Mouse (Mus musculus): ENCODE measurements around the gene Fancf. TPM values are rescaled to one million over a fixed set of nuclear protein-coding genes. Genes with fewer than 3 reads are reported as not detected.

Gene Fancf
- 1 to 10 TPM; 2.8 to 4.1 TPM for total RNA-seq (2021)
- long read RNA-seq, experiment 1, transcript Fancf-201 (1 exons, 1,691 nt), result major isoform, 12 of 12 reads
- long read RNA-seq, experiment 1, partial matches to known transcripts, result 0 of 12 reads
- long read RNA-seq, experiment 1, other reads (novel, unspliced or antisense), result 0 of 12 reads
- long read RNA-seq, experiment 2, transcript Fancf-201 (1 exons, 1,691 nt), result major isoform, 7 of 7 reads
- long read RNA-seq, experiment 2, partial matches to known transcripts, result 0 of 7 reads
- long read RNA-seq, experiment 2, other reads (novel, unspliced or antisense), result 0 of 7 reads

DNA sequence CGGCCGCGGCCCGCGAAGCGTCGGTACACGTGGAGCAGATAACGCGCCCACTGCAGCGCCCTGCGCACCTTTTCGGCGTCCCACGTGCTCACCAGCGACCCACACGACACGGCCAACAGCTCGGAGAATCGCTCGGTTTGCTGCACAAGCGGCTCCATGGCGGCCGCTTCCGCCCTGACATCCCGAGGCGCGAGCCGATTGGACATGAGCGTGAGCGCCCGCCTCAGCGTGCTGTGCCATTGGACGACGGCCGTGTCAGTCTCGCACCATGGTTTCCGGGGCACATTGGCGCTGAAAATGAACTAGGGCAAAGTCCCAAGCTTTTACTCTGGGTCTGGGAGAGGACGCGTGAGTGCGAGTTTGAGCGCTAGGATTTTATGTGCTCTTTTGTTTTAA is at the start of gene Fancf:
Gene Fancf, minus strand, starts transcription at position 171 of the 396 bp plus-strand sequence.
- DNase-seq, result peak; percentile 97

DNA sequence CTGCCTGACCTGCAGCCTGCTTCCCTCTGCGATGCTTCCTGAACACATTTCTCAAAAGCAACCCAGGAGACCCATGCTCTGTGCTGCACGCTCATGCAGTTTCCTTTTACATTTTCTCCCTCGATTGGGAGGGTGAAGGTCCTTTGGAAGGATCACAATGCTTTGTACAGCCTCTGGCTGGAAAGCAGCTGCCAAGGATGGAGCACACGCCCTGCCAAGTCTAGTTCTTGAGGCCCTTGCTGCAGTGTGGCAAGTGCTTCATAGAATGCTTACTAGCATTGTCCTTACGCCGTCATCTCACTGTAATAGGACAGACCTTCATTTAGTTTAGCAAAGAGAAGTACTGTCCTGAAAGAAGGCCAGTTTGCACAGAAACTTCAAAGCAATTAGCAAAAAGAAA is 37.0 kb upstream of the Fancf start:
- DNase-seq, result no peak

DNA sequence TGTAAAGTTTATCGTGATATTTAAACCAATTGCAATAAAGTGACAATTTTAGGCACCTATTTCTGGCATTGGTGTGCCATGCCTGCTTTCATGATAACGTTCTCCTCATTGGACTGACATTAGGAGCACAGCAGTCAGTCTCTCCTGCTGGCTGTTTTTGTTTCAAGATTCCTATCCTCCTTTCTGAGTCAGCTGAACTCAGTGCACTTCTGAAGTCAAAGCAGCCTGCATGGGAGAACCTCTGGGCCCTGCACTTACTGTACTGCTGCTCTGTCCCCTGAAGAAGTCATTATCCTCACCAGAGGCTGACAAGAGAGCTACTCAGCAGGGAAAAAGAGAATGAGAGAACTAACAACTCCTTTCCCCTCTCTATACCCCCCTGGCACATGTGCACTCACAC is 32.9 kb upstream of the Fancf start:
- DNase-seq, result no peak

DNA sequence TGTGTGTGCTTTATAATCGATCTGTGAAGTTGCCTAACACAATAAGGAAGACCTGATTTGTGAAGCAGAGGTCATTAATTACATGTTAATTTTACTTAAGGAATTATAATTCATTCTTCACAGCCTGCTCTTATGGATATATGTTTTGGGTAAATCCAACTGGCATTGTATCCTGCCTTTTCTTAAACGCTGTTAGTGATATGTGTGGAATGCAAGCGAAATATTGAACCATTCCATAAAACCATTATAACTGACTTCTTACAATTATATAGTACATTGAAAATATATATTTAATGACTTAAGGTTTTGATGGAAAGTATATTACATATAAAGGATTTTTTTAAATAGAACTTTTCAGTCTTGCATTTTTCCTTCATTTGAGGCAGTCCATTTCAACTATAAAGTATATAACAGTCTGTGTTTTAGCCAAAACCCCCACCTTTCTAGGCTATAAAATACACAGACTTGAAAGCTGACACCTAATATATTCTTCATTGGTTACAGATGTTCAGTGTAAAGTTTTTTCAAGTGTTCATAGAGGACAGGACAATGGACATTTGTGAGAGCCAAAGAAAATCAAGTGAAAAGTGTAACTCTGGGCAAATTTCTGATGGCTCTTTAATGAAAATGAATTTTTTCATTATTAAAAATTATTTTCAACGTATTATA is 32.2 kb upstream of the Fancf start:
- no peak for DNase-seq

DNA sequence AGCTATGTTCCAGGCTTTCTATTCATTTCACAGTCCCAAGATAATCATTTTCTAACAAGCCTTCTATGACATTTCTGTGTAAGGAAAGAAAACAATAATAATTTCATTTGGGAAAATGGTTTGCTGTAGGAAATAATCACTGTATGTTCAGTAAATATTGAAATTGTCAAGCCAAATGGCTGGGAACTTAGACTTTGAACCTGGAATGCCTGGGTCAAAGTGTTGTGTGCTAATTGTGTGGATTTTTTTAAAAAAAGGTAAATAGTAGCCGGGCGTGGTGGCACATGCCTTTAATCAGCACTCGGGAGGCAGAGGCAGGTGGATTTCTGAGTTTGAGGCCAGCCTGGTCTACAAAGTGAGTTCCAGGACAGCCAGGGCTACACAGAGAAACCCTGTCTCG is 30.9 kb upstream of the Fancf start:
- DNase-seq, result no peak

DNA sequence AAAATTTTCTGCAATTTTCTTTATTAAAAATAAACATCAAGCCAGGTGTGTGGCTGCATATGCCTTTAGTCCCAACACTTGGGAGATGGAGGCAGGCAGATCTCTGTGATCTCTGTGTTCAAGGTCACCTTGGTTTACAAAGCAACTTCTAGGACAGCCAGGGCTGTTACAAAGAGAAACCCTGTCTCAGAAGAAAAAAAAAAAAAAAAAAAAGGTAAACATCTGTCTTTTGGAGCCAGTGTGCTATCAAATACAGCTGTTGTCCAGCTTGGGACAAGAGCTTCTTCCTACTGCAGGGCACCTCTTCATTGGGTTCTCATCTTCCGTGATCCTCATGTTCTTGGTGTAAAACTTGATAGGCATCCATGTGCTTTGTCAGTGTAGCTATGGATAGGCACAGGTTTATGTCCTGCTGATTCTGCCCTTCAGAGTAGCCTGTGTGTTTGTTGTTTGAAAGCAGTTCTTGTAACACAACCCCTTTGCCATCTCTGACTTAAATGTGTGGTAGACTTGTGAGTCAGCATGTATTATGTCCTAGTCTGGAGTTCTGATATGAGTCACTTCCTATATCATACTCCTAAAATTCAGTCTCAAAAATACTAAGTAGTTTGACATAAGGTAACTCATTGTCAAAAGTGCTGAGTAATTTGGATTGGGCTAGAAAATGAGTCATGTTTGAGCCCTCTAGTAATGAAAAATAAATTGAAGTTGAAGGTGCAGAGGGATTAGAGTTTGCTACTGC is 30.3 kb upstream of the Fancf start:
- DNase-seq, result no peak

DNA sequence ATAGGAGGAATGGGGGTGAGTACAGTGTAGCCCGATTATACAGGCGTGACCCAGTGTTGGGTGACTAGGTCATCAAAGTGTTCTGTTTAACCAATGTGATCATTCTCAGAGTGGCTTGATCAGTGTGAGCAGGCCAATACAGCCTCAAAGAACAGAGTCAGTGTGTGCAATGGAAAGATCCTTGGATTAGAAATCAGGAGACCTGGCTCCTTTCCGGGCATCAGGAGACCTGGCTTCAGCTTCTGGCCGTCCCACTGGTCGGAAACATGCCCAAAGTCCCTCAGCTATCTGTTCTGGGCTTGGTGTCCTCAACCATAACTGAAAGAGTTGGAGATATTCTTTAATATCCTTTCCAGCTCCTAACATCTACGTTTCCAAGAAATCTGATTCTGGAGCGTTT is 27.5 kb upstream of the Fancf start:
- DNase-seq, result no peak

DNA sequence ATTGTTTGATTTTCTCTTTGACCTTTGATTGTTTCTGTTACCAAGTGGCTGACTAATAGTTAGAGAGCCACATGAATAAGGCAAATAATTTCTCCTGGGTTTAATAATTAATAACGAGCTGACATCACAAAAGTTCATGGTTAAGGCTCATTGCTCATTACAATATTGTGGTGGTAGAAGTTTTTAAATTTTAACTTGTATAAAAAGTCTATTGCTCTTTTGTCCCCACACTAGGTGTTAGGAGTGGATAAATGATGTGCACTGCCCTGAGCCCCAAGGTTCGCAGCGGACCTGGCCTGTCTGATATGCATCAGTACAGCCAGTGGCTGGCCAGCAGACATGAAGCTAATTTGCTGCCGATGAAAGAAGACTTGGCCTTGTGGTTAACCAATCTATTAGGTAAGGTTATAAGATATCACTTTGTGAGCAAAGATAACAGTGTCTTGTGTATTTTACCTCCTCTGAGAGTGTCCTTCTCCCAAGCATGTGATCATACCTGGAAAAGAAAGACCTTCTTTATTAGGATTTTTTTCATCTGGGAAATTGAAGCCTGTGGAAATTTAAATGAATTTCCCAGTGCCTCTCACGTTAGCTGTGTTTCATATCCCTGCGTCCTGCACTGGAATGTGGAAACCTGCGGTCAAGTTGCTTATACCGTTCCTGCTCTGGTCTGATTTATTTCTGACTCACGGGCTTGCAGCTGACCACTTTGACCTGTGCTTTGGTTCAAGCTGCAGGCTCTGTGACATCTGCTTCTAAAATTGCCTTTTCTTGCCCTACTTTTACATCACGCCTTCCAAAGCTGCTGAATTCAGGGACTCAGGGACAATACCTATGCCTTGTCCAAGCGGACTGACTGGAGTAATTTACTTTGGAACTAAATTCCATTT is 25.9 kb upstream of the Fancf start:
- no peak for DNase-seq

DNA sequence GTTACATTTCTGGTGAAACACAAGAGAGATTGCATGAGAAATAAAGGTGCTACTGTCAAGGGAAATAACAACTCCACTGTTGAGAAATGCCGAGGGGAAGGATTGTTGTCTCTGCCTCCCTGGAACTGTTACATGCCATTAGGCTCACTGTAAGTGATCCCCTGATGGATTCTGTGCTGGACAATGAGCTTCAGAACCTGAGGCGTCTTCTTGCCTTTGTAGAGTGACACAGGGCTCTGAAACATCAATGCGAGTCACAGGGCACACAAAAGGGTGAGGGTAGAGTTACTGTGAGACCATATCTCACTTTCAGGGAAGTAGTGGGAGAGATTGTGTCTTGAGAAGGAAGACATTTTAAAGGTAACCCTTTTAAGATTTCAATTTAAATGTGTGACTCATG is 23.3 kb upstream of the Fancf start:
- DNase-seq, result no peak

DNA sequence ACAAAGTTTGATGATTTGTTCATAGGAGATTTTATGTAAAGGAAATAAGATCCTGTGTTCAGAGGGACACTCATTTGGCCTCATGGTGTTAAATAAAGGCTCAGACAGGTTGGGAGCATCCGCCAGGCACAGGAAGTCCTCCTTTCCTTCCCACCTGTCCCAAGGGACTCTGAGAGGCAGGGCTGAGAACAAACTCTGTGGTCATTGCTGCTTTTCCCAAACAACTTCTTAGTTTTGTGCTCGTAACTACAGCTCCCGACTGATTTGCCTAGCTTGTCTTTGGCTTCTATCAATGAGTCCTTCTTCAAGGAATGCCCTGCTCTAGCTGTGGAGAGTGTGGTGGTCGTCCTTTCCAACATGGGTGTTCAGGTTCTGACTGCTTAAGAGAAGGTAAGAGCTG is 18.1 kb upstream of the Fancf start:
- DNase-seq, result no peak

DNA sequence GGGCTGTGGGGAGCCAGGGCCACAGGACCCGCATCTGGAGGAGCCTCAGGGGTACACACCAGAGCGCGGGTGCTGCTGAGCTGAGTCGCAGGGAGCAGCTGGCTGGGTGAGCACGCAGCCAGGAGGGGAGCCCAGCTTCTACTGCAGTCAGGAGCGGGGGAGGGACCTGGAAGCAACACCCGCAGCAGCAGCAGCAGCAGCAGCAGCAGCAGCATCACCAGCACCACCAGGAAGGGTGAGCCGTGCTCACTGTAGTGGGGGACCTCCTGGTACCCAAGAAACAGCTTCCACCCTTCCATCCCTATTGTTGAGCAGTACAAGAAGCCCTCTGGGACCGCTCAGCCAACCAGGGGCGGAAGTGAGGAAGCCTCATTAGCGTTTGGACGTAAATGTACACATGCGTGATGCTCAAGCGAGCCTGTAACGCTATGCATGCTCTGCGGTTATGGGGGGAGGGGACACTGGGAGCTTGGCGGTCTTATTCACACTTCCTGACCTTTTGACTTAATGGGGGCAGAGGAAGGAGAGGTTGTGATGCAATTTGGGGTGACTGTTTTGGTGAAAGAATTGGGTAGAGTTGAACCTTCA is 17.2 kb upstream of the Fancf start:
- DNase-seq, result peak; percentile 36

DNA sequence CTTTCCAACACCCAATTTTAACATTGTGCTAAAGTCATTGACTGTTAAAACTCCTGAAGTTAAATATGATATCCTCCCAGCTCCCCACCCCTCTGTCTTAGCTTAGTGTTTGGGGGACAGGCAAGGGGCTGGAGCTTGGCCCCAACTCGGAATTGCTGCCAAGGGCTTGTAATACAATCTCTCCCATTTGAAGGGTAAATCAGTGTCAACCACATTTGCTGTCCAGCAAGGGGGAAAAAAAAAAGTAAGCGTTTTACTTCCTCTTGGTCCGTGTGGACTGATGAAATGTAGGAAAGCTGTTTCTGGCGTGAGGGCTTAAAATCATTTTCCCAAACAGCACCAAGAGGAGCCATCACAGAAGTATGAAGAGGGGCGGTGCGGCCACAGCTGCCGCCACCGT is 16.7 kb upstream of the Fancf start:
- DNase-seq, result peak; percentile 8

DNA sequence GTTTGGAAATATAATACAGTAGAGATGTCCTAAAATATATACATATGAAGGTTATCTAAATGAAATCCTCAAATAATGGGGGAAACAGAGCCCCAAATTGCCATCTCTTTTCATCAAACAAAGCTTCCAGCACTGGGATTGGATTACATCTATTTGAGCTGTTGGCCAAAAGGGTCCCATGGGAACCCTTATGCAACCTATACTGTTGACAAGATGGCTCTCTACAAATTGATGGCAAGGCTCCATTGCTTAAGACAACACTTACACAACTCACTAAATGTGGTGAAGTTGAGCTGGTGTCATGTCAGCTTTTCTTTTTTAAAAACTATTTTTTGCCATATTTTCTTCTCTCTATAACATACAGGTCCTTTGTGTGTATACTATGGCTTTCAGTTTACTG is 14.2 kb upstream of the Fancf start:
- no peak for DNase-seq

DNA sequence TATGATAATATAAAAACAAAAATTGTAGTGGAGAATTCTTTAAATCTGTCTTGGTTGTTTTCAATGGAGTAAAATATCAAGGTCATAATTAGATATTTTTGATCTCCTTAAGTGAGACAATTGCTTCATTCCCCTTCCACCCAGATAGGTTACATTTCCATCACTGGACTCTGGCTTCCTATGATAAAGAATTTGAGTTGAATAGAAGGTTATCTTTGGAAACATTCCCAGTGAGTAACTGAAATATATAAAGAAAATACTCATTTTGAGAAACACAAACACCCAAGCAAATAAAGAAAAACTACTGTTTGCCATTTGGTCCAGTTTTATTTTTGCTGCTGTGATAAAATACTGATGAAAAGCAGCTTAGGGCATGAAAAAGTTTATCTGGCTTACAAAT is 10.5 kb upstream of the Fancf start:
- no peak for DNase-seq

DNA sequence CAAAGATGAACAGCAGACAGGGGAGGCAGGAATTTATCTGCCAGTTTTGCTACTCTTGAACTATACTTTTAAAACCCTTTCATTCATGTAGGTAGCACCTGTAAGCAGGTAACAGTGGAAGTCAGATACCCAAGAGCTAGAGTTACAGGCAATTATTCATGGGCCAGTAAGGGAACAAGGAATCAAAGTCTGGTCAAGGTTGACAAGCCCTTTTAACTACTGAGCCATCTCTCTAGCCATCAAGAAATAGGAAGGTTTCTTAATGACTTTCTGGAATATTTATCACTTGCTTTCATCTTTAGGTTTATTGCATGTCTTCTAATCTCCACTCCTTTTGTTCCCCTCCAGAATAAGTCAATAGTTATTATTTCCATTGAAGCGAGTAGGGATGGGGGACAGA is 10.0 kb upstream of the Fancf start:
- no peak for DNase-seq

DNA sequence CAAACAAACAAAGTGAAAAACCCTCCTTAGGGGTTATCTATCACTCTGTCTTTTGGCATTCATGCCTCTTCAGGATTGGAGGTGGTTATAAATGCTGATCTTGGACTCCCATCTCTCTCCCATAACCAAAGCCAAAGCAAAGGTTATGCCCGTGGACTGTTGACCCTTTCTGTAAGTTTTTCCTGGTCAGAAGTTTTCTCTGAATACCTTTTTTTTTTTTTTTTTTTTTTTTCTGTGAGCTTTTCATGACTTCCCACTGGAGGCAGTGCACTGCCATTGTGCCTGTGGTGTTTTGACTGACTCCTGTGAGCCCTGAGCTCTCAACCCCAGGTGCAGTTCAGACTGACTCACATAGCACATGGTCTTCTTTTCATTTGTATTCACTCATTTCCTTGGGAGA is 5.9 kb upstream of the Fancf start:
- no peak for DNase-seq

DNA sequence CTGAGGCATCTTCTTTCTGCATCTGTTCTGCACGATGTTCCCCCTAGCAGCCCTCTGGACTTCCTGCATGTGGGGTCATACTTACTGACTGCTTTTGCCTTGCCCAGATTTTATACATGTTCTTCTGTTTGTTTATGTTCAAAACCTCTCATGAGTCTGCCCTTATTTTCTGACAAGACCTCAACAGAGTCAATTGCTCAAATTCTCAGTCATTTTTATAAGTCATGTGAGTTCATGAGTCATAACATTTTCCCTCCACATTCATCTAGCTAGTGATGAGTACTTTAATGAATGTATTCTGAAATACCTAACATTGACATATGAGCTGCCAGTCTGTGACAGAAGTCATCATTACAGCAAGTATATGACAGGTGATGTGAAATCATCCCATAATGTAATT is 3.3 kb upstream of the Fancf start:
- no peak for DNase-seq

DNA sequence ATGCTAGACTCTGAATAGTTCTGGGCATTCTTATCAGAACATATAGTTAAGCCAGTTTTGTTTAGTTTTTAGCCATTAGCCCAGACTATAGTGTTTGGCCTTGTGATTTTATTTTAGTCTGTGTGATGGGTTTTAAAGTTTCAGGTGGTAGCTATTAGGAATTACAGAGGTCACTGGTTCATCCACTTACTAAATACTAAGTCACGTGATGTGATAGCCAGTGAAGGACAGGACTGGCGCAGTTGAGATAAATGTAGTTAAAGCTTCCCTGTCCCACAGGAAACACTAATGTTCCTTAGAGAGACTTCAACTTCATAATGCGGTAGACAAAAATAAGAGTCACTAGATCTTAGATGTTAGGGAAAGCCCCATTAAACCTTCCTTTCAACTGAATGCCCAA is 775 bp upstream of the Fancf start:
- no peak for DNase-seq

DNA sequence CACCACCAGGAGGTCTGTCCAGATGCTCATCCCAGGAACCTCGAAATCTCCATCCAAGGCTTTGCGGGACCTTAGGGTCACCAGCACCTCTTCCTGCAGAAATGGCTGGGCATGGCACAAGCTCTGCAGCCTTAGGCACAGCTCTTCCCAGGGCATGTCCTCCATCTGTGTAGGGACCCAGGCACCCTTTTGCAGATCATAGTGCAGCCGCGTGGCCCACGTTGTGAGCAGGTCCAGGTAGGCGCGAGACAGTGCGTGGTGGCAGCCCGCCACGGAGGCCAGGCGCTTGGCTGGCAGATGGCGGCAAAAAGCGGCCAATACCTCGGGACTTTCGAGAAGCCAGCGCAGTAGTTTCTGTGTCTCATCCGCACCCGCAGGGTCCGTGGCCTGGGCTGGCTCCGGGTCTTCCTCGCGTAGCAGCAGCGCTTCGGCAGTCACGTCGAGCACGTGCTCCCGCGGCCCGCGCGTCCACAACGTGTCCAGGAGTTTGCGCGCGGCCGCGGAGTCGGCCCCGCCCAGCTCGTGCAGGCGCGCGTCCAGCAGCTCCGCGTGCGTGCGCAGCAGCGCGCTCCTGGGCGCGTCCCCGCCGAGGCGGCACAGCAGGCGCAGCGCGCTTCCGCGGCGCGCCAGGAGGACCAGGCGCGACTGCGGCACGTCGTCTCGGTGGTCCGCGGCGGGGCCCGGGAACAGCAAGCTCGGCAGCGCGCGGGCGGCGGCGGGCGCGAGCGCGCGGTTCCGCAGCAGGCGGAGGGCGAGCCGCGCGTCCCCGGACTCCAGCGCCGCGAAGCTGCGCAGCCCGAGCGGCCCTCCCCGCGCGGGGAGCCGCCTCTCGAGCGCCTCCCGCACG is 594 bp downstream of the Fancf start, which contains the start of gene Gas2:
Gene Gas2, plus strand, starts transcription at position 766 of the 847 bp plus-strand sequence.
- DNase-seq, result peak; percentile 92

DNA sequence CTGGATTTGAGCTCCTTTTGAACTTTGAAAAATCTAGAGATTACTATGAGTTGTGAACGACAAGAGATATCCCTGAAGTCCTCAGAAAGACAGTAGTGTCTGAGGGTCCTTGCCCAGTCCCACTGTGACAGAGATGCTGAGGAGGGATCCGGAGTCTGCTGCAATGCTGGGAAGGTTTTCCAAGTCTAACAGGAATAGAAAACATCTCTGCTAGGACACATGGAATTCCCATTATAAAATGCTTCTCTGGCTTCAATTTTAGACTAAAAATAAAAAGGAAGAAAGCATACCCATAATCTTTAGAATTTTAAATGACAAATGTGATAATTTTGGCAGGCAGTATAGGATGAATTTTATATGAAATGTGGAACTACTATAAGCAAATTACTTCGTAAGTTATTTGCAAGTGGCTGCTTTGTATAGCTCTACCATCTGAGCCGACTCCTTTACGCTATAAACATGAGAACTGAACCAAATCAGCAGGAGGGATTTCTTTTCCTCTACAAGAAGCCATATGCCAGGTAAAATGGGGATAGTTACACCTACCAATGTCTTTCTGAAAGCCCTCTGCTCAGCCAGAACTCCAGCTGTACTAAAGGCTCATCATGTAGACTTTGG is 10.1 kb downstream of the Fancf start:
- DNase-seq, result no peak

DNA sequence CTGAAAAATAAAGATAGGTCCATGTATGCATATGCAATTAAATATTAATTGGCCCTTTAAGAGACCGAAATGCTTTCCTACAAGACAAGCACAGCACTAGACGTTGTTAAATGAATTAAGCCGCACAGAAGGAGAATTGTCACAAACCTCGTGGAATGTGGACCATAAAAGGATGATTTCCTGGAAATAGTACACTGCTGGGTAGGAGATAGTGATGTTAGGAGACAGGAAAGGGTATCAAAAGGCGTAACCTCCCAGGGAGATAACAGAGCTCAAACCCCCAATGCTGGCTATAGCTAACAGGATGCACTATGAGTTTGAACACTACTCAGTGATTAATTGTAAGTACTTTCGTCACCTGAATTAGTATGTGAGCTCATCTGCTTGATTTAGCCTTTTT is 11.2 kb downstream of the Fancf start:
- DNase-seq, result no peak
